8 mouse cellular contexts compared by ENCODE assay signal in genomic region chr3:95052959-95053358, GRCm38 (mm10). TPM values are rescaled to one million over a fixed set of nuclear protein-coding genes. Genes with fewer than 3 reads are reported as not detected.
DNase-seq lines count a peak whose midpoint lies in the region; ATAC-seq and TF ChIP-seq lines count a peak whose summit lies in the region.

No protein-coding gene starts in this region.

- ATAC-seq in forebrain, embryonic 13.5 days: peak; percentile 67
- ATAC-seq in forebrain, embryonic 11.5 days (replicated peaks; ENCODE audit: low FRiP score): no peak
- ATAC-seq in liver, embryonic 12.5 days: no peak
- ATAC-seq in Patski: no peak

- peak; percentile 81 for TF ChIP-seq CTCF in Patski (IDR thresholded peaks at IDR 0.05)

- no peaks in the 10 kb centered on the region for H3K9me3 ChIP-seq in forebrain, embryonic 13.5 days (replicated peaks)
- H3K9me3 ChIP-seq in forebrain, embryonic 11.5 days (ENCODE audit: control insufficient read depth, low read length): no peaks in the 10 kb centered on the region
- H3K9me3 ChIP-seq in liver, embryonic 12.5 days (replicated peaks): no peaks in the 10 kb centered on the region

- H3K27ac ChIP-seq in forebrain, embryonic 13.5 days: no peak overlapping the region
- H3K27ac ChIP-seq in forebrain, embryonic 11.5 days (ENCODE audit: low read depth, low read length): no peak overlapping the region
- no peak overlapping the region for H3K27ac ChIP-seq in liver, embryonic 12.5 days

- in situ Hi-C loops in Patski (cut with MboI; ENCODE audit: low pct_unique_long_range_greater_than_20kb): no loop called here

- no peak overlapping the region for H3K4me2 ChIP-seq in forebrain, embryonic 13.5 days
- H3K4me2 ChIP-seq in forebrain, embryonic 11.5 days (ENCODE audit: low read depth, low read length, severe bottlenecking): no peak overlapping the region
- H3K4me2 ChIP-seq in liver, embryonic 12.5 days: no peak overlapping the region

- CTCF ChIA-PET in Patski (lab: Charles Lee): interaction anchor here (0.7 to 6.3 kb wide), 26 partner anchors 9 to 175 kb away, joined by 3 to 84 read pairs (median 7); partner anchors contain the start of genes Pip5k1a, Psmd4, Vps72 and Zfp687

- 29% methylated on average over 1 of the region's 1 CpGs for WGBS in forebrain, embryonic 13.5 days
- 55% methylated on average over 1 of the region's 1 CpGs for WGBS in forebrain, embryonic 11.5 days
- 23% methylated on average over 1 of the region's 1 CpGs for WGBS in liver, embryonic 12.5 days (ENCODE audit: insufficient replicate concordance)

- H3K4me3 ChIP-seq in forebrain, embryonic 13.5 days: no peak overlapping the region
- no peak overlapping the region for H3K4me3 ChIP-seq in forebrain, embryonic 11.5 days (ENCODE audit: low read depth, low read length)
- no peak overlapping the region for H3K4me3 ChIP-seq in liver, embryonic 12.5 days

- no peak for DNase-seq in forebrain, embryonic 11.5 days (ENCODE audit: low spot score)
- DNase-seq in liver: peak; percentile 46
- DNase-seq in Patski (ENCODE audit: low read depth, low spot score): no peak
- DNase-seq in forelimb bud, embryonic 11.5 days (ENCODE audit: low read depth, low spot score): peak; percentile 71
- DNase-seq in lung, postnatal 36 days: peak; percentile 86
- peak; percentile 49 for DNase-seq in thymus, postnatal 25 days

- no peaks in the 10 kb centered on the region for H3K27me3 ChIP-seq in forebrain, embryonic 13.5 days
- no peaks in the 10 kb centered on the region for H3K27me3 ChIP-seq in forebrain, embryonic 11.5 days (ENCODE audit: control insufficient read depth, insufficient read depth, low read length)
- H3K27me3 ChIP-seq in liver, embryonic 12.5 days (replicated peaks): 0 out of 2 replicates have a peak, but pooled peaks cover 3% of the 10 kb centered on the region
- H3K27me3 ChIP-seq in Patski: peaks cover 3% of the 10 kb centered on the region

- peaks cover 5% of the 10 kb centered on the region for H3K36me3 ChIP-seq in forebrain, embryonic 13.5 days (ENCODE audit: poor library complexity, severe bottlenecking)
- no peaks in the 10 kb centered on the region; the same call in 1 of the 2 replicates for H3K36me3 ChIP-seq in forebrain, embryonic 11.5 days (ENCODE audit: control insufficient read depth, insufficient read depth, low read length)
- peaks cover 12% of the 10 kb centered on the region for H3K36me3 ChIP-seq in liver, embryonic 12.5 days

- POLR2A ChIA-PET in Patski (lab: Charles Lee): interaction anchor here (0.7 to 1.2 kb wide), 8 partner anchors 13 to 66 kb away, joined by 3 to 5 read pairs (median 4); partner anchors contain the start of gene Pip5k1a

- H3K9ac ChIP-seq in forebrain, embryonic 13.5 days: no peak overlapping the region
- H3K9ac ChIP-seq in forebrain, embryonic 11.5 days (ENCODE audit: low read length): no peak overlapping the region
- H3K9ac ChIP-seq in liver, embryonic 12.5 days: no peak overlapping the region

- peaks cover 7% of the 10 kb centered on the region; the same call in 1 of the 2 replicates for H3K4me1 ChIP-seq in forebrain, embryonic 13.5 days
- no peaks in the 10 kb centered on the region for H3K4me1 ChIP-seq in forebrain, embryonic 11.5 days (replicated peaks; ENCODE audit: control insufficient read depth, insufficient read depth, low read length)
- H3K4me1 ChIP-seq in liver, embryonic 12.5 days: peaks cover 55% of the 10 kb centered on the region

RNA-seq across cellular contexts. Expression of gene Psmd4, which starts 10.5 kb away (rescaled TPM):
- polyA plus RNA-seq in forebrain, embryonic 13.5 days (2015; fragmentation: Nextera tagmentation; extraction: Ambion mirVana): 299 and 311 TPM in 2 replicates
- 312 and 325 TPM in 2 replicates for polyA plus RNA-seq in forebrain, embryonic 11.5 days (2014; fragmentation: Nextera tagmentation; extraction: Ambion mirVana)
- 216 and 229 TPM in 2 replicates for polyA plus RNA-seq in liver, embryonic 12.5 days (2016; fragmentation: Nextera tagmentation; extraction: Ambion mirVana)
- 355 TPM for polyA plus RNA-seq in Patski (2021)

RNA-seq across cellular contexts. Expression of gene Zfp687, which starts 37.7 kb away (rescaled TPM):
- polyA plus RNA-seq in forebrain, embryonic 13.5 days (2015; fragmentation: Nextera tagmentation; extraction: Ambion mirVana): 26.6 and 27.8 TPM in 2 replicates
- 43.1 and 44.2 TPM in 2 replicates for polyA plus RNA-seq in forebrain, embryonic 11.5 days (2014; fragmentation: Nextera tagmentation; extraction: Ambion mirVana)
- polyA plus RNA-seq in liver, embryonic 12.5 days (2016; fragmentation: Nextera tagmentation; extraction: Ambion mirVana): 12.6 and 14.4 TPM in 2 replicates
- polyA plus RNA-seq in Patski (2021): 66.7 TPM

RNA-seq across cellular contexts. Expression of gene Pip5k1a, which starts 53.8 kb away (rescaled TPM):
- polyA plus RNA-seq in forebrain, embryonic 13.5 days (2015; fragmentation: Nextera tagmentation; extraction: Ambion mirVana): 20.4 and 20.6 TPM in 2 replicates
- 13.4 and 13.7 TPM in 2 replicates for polyA plus RNA-seq in forebrain, embryonic 11.5 days (2014; fragmentation: Nextera tagmentation; extraction: Ambion mirVana)
- 11.3 and 11.5 TPM in 2 replicates for polyA plus RNA-seq in liver, embryonic 12.5 days (2016; fragmentation: Nextera tagmentation; extraction: Ambion mirVana)
- polyA plus RNA-seq in Patski (2021): 94.1 TPM

RNA-seq across cellular contexts. Expression of gene Vps72, which starts 57.9 kb away (rescaled TPM):
- polyA plus RNA-seq in forebrain, embryonic 13.5 days (2015; fragmentation: Nextera tagmentation; extraction: Ambion mirVana): 266 and 271 TPM in 2 replicates
- polyA plus RNA-seq in forebrain, embryonic 11.5 days (2014; fragmentation: Nextera tagmentation; extraction: Ambion mirVana): 249 and 274 TPM in 2 replicates
- 53.7 and 56.2 TPM in 2 replicates for polyA plus RNA-seq in liver, embryonic 12.5 days (2016; fragmentation: Nextera tagmentation; extraction: Ambion mirVana)
- 120 TPM for polyA plus RNA-seq in Patski (2021)

Comparison
In these comparisons a context has a peak if more than half of its experiments do, and no peak if none do; other contexts are left out.
1. DNase-seq: peak in liver (single experiment), forelimb bud, embryonic 11.5 days (single experiment), lung, postnatal 36 days (single experiment) and thymus, postnatal 25 days (single experiment); none in forebrain, embryonic 11.5 days (single experiment) and Patski (single experiment).